Mouse (Mus musculus) lung, postnatal 14 days (tissue): ENCODE measurements around the gene Chd9.

Experiments
- DNase-seq: peaks from one replicate; pipeline ENCODE4 v3.0.0; 2021

Gene Chd9

GRCm38 (mm10) chr8:90839725-90840714 lies 11.9 kb downstream of the Chd9 start:
- no peak for DNase-seq

- DNase-seq = no peak
These were observed 13.2 kb downstream of the Chd9 start for GRCm38 (mm10) chr8:90841321-90841720.

- no peak for DNase-seq
These were observed 15.0 kb downstream of the Chd9 start for GRCm38 (mm10) chr8:90843127-90843526.

GRCm38 (mm10) chr8:90844179-90844967 lies 16.2 kb downstream of the Chd9 start:
- DNase-seq = no peak

- DNase-seq = no peak
These were observed 19.8 kb downstream of the Chd9 start for GRCm38 (mm10) chr8:90847980-90848379.

- no peak for DNase-seq
These were observed 21.4 kb downstream of the Chd9 start for GRCm38 (mm10) chr8:90849462-90850050.

GRCm38 (mm10) chr8:90851544-90851943 lies 23.4 kb downstream of the Chd9 start:
- DNase-seq = no peak

GRCm38 (mm10) chr8:90853971-90854670 lies 26.0 kb downstream of the Chd9 start:
- no peak for DNase-seq

- peak; percentile 51 for DNase-seq
These were observed 26.6 kb downstream of the Chd9 start for GRCm38 (mm10) chr8:90854671-90855161.

- DNase-seq = no peak
These were observed 28.0 kb downstream of the Chd9 start for GRCm38 (mm10) chr8:90856171-90856570.

GRCm38 (mm10) chr8:90856952-90857351 lies 28.8 kb downstream of the Chd9 start:
- DNase-seq = no peak

GRCm38 (mm10) chr8:90858071-90858470 lies 29.9 kb downstream of the Chd9 start:
- DNase-seq = no peak

- DNase-seq = no peak
These were observed 33.3 kb downstream of the Chd9 start for GRCm38 (mm10) chr8:90861266-90861944.

GRCm38 (mm10) chr8:90862038-90862437 lies 33.9 kb downstream of the Chd9 start:
- DNase-seq = no peak

- no peak for DNase-seq
These were observed 38.9 kb downstream of the Chd9 start for GRCm38 (mm10) chr8:90867061-90867460.

- DNase-seq = no peak
These were observed 39.8 kb downstream of the Chd9 start for GRCm38 (mm10) chr8:90867911-90868310.

GRCm38 (mm10) chr8:90868334-90868733 lies 40.2 kb downstream of the Chd9 start:
- DNase-seq = no peak

GRCm38 (mm10) chr8:90869071-90869919 lies 41.1 kb downstream of the Chd9 start:
- DNase-seq = peak; percentile 82

- no peak for DNase-seq
These were observed 42.0 kb downstream of the Chd9 start for GRCm38 (mm10) chr8:90869920-90870777.
